Mouse (Mus musculus): ENCODE measurements around the gene Pygl.
"Not testable (repeated sequence)": the region's sequence is repeated elsewhere in the genome, so short reads cannot be mapped to it uniquely, and the experiment has no call there.

Gene Pygl

DNA sequence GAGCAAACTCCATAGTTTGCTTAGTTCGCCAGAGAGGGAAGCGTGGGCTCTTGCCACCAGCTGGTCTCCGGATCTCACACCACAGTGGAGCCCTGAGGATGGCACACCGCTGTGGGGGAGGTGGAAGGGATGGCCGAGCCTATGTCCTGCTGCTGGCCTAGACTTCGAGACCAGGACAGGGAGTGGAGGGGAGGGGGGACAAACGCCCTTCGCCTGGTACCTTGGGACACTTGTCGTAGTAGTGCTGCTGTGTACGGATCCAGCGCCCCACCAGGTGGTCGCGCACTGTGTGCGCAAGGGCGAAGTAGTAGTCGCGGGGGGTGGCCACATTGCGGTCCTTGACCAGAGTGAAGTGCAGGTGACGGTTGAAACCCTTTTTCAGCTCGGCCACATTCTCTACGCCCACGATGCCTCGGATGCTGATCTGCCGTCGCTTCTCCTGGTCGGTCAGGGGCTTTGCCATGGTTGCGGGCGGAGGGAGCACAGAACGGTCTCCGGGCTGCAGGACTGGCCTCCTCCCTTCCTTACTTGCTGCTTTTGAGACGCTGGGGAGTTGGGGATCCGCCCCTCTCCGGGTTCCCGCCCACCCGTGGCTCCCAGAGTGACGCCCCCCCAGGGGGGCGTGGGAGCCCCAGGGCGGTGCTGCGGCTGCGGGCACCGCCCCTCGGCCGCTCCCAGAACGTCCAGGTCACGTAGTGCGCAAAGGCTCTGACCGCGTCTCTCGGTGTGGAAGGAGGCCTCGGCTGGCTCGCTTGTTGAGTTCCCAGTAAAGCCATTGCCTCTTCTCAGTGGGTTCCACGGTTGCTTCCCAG, 4.0 kb downstream of the Pygl start:
- peak; percentile 56 for DNase-seq (ENCODE audit: low read depth)

DNA sequence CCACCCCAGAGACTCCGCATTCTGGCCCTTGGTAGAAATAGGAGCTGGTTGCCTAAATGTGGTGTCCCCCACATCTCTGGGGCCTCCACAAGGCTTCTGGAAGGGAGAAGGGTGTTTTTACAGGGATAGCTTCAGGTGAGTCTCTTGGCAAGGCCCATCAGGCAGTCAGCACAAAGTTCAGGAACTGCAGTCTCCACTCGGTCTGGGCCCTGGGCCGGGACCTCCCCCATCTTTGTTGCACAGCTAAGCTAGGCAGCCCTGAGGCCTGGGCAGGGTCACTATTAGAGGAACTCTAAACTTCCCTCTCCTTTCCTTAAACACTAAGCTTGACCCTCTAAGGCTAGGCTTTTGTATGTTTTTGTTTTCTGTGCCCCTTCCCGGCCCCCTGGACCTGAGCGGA, 4.6 kb downstream of the Pygl start:
- DNase-seq (ENCODE audit: low read depth): no peak

DNA sequence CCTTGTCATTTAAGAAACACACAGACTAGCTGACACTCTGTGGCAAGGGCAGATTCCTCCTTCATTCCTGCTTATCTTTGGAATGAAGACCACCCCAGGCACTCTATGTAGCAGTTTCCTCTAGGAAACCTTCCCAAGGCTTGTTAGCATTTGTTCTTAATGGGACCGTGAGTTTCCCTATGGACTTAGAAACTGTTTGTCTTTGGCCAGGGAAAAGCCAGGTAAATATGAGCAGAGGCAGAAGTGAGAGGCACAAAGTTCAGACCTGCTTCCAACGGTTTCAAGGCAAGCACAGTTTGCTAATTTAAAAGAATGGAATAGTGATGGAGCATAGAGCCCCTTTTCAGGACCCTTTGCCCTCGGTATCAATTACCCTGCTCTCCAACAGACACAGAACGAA, 8.0 kb downstream of the Pygl start:
- DNase-seq (ENCODE audit: low read depth): no peak

DNA sequence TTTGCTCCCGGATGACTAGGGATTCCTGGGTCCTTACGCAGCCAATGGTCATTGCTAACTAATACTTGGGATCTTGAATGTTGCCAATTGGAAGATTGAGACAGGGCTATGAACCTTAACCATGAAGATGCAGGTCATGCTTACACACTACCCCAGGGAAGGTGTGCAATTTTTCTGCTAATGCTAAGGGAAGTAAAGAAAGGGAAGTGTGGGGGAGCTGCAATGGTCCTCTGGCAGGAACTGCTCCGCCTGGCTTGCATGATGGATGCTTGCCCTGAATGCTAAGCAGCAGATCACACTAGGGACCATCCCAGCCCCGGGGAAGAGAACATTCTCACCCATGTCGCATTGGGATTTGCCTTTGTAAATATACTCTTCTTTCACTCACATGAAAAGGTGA, 9.9 kb downstream of the Pygl start:
- DNase-seq (ENCODE audit: low read depth): no peak

DNA sequence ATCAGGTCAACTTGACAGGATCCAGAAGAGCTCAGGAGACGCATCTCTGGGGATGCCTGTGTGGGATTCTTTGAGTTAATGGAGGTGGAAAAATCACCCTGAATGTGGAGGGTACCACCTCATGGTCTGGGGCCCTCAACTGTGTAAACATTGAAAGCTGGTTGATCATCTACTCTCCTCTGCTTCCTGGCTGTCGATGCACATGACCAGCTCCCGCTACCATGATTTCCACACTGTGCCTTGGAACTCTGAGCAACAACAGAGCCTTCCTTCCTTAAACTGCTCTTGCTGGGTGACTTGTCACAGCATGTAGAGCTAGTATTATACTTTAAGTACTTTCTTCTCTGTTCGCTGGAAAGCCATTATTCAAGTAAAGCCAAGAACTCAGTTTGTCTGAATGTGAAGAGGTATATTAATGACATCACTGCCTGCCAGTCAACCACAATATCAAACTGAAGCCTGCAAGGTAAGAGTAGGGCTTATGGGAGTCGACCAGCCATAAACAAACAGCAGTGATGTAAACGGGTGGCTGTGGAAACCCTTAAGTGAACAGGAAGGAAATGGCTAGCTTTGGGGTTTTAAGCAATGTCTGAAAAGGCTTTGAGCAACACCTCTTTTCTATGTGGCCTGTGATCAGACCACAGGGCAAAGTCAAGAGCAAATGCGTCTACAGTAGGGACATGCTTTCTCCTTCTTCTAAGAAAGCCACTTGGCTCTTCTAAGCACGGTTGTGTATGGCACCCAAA, 12.3 kb downstream of the Pygl start:
- peak; percentile 55 for DNase-seq (ENCODE audit: low read depth)

DNA sequence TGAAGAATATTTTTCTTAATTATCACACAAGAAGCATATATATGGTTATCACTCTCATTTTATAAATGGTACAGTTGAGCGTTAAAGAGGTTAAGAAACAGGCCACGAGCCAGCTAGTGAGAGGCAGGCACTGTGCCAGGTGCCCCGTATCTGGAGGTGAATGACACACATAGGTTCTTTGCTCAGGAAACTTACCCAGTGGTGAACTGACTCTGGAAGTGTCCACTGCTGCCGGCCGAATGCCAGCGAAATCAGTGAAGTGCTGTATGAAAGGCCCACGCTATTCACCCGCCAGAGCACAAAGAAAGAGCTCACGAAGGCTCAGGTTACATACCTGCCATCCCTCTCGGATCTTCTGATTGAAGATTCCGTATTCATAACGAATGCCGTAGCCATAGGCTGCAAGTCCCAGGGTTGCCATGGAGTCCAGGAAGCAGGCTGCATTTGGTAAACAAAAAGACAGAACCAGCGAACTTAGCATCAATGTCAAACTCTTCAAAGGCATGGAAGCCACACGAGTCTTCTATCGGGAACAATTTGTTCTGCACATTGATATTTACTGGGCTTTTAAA, 15.0 kb downstream of the Pygl start:
- DNase-seq (ENCODE audit: low read depth): no peak

DNA sequence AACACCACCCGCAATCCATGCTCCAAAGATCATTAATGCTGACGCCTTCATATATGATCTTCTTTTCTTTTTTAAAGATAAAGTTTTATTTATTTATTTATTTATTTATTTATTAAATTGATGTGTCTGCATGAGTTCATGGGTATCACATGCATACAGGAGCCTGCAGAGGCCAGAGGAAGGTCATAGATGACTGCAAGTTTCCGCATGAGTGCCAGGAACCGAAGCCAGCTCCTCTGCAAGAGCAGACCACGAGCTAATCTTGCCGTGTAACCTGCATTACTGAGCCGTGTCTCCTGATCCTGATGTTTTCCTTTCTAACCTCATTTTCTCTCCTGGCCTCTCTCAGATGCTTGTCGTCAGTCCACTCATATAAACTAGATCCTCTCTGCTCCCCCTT, 17.0 kb downstream of the Pygl start:
- DNase-seq (ENCODE audit: low read depth): no peak

DNA sequence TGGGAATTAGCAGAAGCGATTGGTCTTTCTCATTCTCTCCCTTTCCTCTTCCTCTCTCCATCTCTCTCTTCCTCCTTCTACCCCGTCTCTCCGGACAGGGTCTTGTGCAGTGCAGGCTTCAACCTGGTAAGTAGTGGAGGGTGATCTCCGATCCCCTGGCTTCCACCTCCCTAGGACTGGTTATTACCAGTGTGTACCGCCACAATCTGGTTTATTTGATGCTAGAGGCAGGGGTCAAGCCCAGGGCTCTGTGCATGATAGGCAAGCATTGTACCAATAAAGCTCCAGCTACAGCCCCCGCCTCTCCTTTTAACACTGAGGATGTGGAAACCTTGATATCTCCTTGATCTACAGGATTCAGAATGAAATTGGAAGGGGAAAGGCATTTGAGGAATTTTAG, 17.7 kb downstream of the Pygl start:
- no peak for DNase-seq (ENCODE audit: low read depth)

DNA sequence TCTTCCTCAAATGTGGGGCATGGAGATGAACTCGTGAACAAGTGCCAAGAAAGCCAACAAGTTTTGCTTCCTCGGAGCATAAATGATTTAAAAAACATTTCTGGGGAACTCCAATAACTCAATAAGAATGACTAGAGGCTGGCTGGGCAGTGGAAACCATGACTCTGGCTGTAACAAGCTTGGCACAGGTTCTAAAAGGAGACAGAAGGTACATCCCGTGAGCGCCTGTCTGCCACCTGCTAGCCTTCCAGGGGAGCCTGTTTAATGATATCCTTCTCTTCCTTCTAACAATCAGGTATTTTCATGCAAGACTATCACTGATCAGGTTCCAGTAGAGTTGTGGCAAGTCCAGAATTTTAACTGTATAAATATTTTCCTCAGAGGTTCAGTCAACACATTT, 18.8 kb downstream of the Pygl start:
- no peak for DNase-seq (ENCODE audit: low read depth)

DNA sequence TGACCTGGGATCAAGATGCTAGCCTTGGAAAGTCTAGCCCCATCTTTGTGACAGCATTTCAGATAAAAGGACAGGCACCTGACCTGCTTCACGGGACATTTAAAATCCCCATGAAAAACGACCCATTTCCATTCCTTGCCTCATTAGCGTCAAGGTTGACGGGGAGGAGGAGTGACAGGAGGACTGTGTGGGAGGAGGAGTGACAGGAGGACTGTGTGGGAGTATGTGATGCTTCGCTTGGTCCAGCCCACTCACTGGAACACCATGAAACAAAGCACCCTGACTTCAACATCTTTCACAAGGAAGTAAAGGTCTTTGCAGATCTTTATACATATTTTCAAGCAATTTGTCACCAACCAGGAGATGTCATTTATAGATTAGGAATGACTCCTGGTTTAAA, 23.1 kb downstream of the Pygl start:
- DNase-seq (ENCODE audit: low read depth): no peak

DNA sequence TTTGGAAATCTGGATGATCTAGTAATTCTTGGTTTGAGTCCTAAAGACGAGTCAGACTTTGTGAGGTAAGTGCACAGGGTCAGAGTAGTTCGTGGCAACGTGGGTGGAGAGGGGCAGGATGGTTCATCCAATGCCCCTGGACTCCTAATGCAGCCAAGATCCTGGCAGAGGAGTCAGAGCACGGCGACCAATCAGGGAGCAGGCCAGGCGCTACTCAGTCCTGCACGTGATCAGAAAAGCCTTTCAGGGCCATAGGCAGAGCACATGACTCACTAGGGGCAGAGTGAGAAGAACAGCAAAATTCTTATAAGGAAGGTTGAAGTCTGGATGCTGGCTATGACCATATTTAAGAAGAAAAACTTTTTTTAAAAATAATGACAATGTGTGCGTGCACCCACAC, 26.9 kb downstream of the Pygl start:
- DNase-seq (ENCODE audit: low read depth): no peak

DNA sequence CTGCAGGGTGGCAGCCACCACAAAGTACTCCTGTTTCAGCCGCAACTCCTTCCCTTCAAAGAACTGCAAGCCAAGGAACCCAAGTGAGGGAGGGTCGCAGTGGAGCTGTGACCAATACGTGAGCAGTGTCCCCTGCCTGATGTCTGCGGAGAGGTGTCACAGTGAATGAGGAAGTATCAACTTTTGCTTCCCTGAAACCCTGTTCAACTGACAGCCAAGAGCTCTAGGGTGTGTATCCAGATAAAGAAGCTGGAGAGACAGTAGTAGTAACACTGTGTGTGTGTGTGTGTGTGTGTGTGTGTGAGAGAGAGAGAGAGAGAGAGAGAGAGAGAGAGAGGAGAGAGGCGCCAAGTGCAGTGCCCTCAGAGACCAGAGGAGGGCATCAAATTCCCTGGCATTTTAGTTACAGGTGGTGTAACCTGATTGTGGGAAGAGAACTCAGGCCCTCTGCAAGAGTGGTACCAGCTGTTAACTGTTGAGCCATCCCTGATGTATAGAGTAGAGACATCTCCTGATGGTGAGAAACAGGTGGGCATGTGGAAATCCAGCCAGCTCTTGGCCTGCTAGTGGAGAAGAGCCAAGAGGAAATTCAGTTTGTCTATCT, 29.3 kb downstream of the Pygl start:
- peak; percentile 11 for DNase-seq (ENCODE audit: low read depth)

DNA sequence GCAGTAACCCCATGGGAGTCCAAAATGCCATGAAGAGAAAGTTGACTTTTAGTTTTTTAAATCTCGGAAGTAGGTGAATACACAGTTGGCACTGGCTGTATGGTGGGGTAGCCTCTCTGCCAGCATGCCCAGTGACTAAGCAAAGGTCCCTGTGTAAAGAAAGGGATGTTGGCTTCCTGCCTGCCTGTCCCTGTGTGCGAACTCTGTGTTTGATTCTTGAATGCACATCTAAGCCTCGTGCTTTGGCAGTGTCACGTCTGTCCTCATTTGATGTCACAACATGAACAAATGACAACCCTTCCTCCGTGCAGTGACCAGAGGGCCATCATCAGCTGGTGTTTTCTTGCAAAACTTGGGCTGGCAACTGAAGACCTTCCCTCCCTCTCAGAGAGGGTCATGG, 34.9 kb downstream of the Pygl start:
- no peak for DNase-seq (ENCODE audit: low read depth)

DNA sequence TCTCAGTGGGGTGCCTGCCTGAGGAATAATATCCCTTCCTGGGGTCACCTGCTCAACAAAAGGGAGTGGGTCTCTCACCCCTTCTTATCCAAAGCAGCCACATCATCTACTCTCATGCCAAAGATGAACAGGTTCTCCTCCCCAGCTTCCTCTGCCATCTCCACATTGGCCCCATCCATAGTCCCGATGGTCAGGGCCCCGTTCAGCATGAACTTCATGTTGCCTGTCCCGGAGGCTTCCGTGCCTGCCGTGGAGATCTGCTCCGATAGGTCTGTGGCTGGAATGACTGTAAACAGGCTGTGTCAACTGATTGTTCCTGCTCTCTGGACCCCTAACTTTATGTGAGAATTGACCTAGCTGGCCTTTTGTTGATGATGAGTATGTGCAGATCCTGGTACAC, 35.9 kb downstream of the Pygl start:
- no peak for DNase-seq (ENCODE audit: low read depth)

DNA sequence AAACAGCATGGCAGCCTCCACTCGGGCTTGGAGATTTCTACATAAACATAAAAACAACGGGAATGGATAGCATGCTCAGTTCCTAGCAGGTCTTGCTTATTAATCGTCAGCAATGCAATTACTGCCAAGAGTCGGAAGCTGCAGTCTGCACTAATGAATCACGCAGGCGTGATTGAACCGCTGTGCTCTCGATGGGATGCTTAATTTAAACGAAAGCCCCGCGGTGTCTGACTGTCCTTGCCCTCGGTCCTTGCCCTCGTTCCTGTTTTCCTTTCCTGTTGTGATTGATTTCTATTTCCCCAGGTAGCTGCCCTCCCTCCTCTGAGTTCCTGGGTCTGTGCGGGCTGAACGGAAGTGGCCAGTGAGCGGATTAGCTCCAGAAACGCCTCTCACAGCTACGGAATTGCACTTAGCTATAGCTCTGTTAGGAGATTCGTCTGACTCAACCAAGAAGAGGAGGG, 39.0 kb downstream of the Pygl start:
- no peak for DNase-seq (ENCODE audit: low read depth)

DNA sequence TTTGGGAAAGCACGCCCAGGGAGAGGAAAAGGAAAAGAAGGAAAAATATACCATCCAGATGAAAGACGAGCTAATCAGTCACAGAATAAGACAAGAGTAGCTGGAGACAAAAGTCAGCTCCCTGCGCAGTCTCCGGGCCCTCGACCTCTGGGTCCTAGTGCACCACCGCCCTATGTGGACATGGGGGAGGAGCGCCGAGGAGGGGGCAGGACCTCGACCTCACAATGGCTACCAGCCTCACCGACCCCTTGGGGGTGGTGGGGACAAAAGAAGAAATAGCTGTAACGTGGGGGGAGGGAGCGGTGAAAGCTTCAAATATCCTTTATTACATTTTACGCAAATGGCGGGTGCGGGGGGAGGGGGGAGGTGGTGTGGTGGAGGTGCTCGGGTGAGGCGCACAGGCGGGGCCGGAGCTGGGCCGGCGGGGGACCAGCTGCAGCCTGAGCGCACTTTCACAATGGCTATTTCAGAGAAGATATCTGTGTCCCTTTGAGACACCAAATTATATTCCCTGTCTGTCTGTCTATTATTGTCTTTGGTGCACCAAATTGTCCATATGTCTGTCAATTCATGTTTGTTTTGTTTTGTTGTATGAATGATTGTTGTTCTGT, 47.0 kb downstream of the Pygl start:
- no peak for DNase-seq (ENCODE audit: low read depth)

DNA sequence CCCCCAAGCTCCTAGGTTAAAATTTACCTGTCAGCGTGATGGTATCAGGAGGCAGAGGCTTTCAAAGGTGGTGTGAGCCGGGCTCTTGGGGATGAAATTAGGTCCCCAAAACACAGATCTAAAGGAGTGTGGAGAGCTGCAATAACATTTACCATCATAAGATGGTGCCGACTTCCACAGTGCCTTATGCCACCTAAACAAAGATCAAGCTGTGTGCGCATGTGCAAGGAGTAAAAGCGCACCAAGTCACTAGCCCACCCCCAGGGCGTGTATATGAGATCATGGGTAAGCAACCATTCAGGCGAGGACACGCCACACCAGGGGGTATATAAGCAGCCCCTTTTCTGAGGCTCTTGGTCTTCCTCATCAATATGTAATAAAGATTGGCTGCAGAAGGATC, 47.8 kb downstream of the Pygl start:
- DNase-seq (ENCODE audit: low read depth): not testable (repeated sequence)

DNA sequence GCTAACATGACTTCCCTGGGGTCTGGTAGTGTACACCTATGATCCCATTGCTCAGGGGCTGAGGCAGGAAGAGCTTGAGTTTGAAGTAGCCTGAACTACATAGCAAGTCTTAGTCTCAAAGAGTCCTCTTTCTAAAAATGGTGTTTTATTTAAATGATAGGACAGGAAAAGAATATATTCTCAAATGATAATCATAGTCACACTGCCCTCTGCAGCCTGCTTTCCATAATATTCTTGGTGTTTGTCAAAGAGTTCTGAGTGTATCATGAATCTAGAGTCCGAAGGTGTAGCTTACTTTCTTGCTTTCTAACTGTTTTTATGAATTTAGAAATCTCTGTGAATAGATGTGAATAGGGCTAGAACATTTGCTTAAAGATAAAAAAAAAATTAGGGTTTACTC, 61.3 kb downstream of the Pygl start:
- DNase-seq (ENCODE audit: low read depth): no peak

DNA sequence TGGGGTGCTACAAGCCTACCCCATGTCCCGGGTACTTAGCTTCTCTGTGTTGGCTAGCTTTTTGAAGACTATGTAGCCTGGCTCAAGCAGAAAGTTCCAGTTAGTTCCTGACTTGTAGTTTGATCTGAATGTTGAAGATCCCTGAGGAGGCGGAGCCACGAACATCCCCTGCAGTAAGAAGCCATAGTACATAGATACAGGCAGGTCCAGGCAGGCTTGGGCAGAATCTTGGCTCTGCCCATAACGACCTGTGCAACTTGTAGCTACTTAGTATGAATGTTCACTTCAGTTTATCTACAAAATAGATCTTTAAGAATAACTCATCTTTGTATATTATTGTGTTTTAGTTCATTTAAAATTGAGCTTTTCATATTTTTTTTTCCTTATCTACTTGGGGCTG, 63.3 kb downstream of the Pygl start:
- DNase-seq (ENCODE audit: low read depth): no peak

DNA sequence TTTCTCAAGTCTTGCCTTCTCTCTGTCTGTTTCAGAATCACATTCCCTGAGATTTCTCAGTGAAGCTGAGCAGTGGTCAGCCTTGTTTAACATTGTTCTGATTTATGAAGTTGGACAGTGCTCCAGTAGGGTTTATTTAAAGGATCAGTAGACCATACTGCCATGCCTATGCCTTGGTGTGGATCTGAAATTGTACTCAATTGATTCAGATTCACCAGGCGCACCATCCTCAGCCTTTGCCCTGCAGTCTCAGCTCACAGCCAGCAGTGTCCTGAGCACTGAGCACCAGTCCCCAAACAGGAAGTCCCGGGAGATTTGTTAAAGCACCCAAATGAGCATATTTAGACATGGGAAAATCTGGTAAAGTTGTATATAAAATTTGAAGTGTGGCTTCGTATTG, 66.5 kb downstream of the Pygl start:
- no peak for DNase-seq (ENCODE audit: low read depth)

DNA sequence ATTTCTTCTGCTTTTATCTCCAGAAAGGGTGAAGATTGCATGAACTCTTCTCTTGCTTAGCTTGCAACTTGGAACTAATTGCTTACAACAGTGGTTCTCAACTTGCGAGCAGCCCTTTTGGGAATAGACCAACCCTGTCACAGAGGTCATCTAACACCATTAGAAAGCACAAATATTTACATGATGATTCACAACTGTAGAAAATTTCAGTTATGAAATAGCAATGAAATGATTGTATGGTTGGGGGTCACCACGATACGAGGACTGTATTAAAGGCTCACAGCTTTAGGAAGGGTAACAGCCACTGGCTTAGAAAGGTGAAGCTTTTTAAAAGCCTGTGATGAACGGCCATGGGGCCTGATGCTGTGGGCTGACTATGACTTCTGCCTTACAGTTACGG, 70.2 kb downstream of the Pygl start:
- DNase-seq (ENCODE audit: low read depth): no peak

DNA sequence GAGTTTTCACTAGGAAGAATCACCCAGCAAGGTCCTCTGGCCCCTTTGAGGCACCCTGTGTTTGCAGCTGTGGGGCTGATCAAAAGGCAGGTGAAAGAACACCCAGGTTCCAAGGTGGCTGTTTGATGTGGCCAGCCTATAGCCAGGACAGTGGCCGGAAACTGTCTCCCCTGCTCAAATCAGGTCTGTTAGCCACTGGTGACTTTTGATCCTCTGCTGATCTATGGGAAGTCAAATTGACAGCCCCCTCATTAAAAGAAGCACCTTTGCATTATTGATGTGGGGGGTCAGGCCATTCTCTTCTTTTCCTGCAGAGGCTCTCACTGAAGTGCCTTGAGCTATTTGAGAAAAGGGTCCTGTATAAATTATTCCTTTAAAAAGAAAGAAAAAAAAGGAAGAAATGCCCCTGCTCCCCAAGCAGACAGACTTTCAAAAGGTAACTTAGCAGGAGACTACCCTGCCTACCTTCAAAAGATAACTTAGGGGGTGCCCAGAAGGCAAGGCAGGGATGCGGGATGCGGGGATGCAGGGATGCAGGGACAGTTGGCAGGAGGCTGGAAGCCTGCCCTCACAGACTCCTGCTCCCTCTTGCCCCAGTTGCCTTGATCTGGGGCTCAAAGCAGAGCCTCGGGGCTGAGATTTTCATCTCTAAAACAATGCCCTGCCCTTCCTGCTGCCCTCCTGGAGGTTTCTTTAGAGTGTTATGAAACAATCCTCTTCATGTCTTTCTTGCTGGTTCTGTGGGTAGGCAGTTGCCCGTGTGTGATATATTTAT, 73.8 kb downstream of the Pygl start:
- no peak for DNase-seq (ENCODE audit: low read depth)
